Comparison of ENCODE assay signal across 10 mouse cellular contexts in genomic region chr7:137310876-137311275, GRCm38 (mm10). TPM values are rescaled to one million over a fixed set of nuclear protein-coding genes. Genes with fewer than 3 reads are reported as not detected.
DNase-seq lines count a peak whose midpoint lies in the region; ATAC-seq and TF ChIP-seq lines count a peak whose summit lies in the region.
"Had no signal": no experiment of that assay in that cellular context is flagged by ENCODE, and none has a peak within 500 bp of the region (broad histone marks: within the 10 kb centered on the region; RNA-seq: fewer than 3 reads in every experiment).

No protein-coding gene starts in this region.

- H3K4me1 ChIP-seq in forebrain, embryonic 10.5 days, result peaks cover 87% of the 10 kb centered on the region
- peaks cover 39% of the 10 kb centered on the region for H3K4me1 ChIP-seq in forebrain, embryonic 16.5 days (replicated peaks; ENCODE audit: control insufficient read depth, insufficient read depth, low read length)
- H3K4me1 ChIP-seq in hindbrain, embryonic 11.5 days (replicated peaks; ENCODE audit: control insufficient read depth, insufficient read depth, low read length), result peaks cover 17% of the 10 kb centered on the region; the same call in 1 of the 2 replicates
- H3K4me1 ChIP-seq in midbrain, embryonic 14.5 days (ENCODE audit: control insufficient read depth, insufficient read depth, low read length), result peaks cover 13% of the 10 kb centered on the region
- H3K4me1 ChIP-seq in thymus, adult 2 months (replicated peaks; ENCODE audit: control insufficient read depth, insufficient read depth, low read length), result peaks cover 20% of the 10 kb centered on the region

- H3K9me3 ChIP-seq in forebrain, embryonic 10.5 days, result no peaks in the 10 kb centered on the region
- no peaks in the 10 kb centered on the region; the same call in 1 of the 2 replicates for H3K9me3 ChIP-seq in forebrain, embryonic 16.5 days (ENCODE audit: control insufficient read depth, low read length)
- H3K9me3 ChIP-seq in hindbrain, embryonic 11.5 days (ENCODE audit: control insufficient read depth, low read length), result no peaks in the 10 kb centered on the region
- H3K9me3 ChIP-seq in midbrain, embryonic 14.5 days (ENCODE audit: control insufficient read depth, low read length), result no peaks in the 10 kb centered on the region

- WGBS in forebrain, embryonic 10.5 days, result 1% methylated on average over 11 of the region's 11 CpGs
- under 1% methylated on average over 11 of the region's 11 CpGs for WGBS in forebrain, embryonic 16.5 days
- WGBS in hindbrain, embryonic 11.5 days, result under 1% methylated on average over 11 of the region's 11 CpGs
- WGBS in midbrain, embryonic 14.5 days, result 2% methylated on average over 11 of the region's 11 CpGs
- WGBS in thymus, adult 2 months, result 2% methylated on average over 11 of the region's 11 CpGs

- no peak for ATAC-seq in forebrain, embryonic 16.5 days
- no peak for ATAC-seq in hindbrain, embryonic 11.5 days (ENCODE audit: low FRiP score)
- no peak for ATAC-seq in midbrain, embryonic 14.5 days (ENCODE audit: low FRiP score, low TSS enrichment)
- ATAC-seq: lung, postnatal 0 days had no signal

- peak overlapping the region; percentile 86 for H3K27ac ChIP-seq in forebrain, embryonic 10.5 days
- H3K27ac ChIP-seq in forebrain, embryonic 16.5 days (ENCODE audit: low read length), result no peak overlapping the region
- H3K27ac ChIP-seq in hindbrain, embryonic 11.5 days (ENCODE audit: low read depth, low read length), result peak overlapping the region; percentile 90
- peak overlapping the region; percentile 98 for H3K27ac ChIP-seq in midbrain, embryonic 14.5 days (replicated peaks; ENCODE audit: low read depth, low read length)
- H3K27ac ChIP-seq in thymus, adult 2 months (ENCODE audit: control insufficient read depth, insufficient read depth, low read length), result no peak overlapping the region
- H3K27ac ChIP-seq in left cerebral cortex, adult 2 months, result no peak overlapping the region

- H3K4me2 ChIP-seq in forebrain, embryonic 16.5 days (ENCODE audit: low read length), result no peak overlapping the region
- peak overlapping the region; percentile 91 for H3K4me2 ChIP-seq in hindbrain, embryonic 11.5 days (replicated peaks; ENCODE audit: low read depth, low read length)
- peak overlapping the region; percentile 84 for H3K4me2 ChIP-seq in midbrain, embryonic 14.5 days (ENCODE audit: low read length)

- intact Hi-C loops in left cerebral cortex, adult 2 months (cut with DNase I), result loop anchor here (5.0 kb wide), 1 partner anchor 1249 kb away; no protein-coding TSS in a partner anchor

- peaks cover 99% of the 10 kb centered on the region for H3K27me3 ChIP-seq in forebrain, embryonic 10.5 days (ENCODE audit: poor library complexity, severe bottlenecking)
- peaks cover 66% of the 10 kb centered on the region for H3K27me3 ChIP-seq in forebrain, embryonic 16.5 days (replicated peaks; ENCODE audit: control insufficient read depth, insufficient read depth, low read length)
- H3K27me3 ChIP-seq in hindbrain, embryonic 11.5 days (ENCODE audit: control insufficient read depth, insufficient read depth, low read length), result peaks cover 12% of the 10 kb centered on the region
- H3K27me3 ChIP-seq in midbrain, embryonic 14.5 days (ENCODE audit: control insufficient read depth, insufficient read depth, low read length), result peaks cover 10% of the 10 kb centered on the region; the same call in 1 of the 2 replicates
- peaks cover 47% of the 10 kb centered on the region for H3K27me3 ChIP-seq in thymus, adult 2 months (ENCODE audit: control insufficient read depth, insufficient read depth, low read length)

- TF ChIP-seq CTCF in thymus, adult 2 months (IDR thresholded peaks at IDR 0.05; ENCODE audit: borderline replicate concordance, control insufficient read depth, extremely low read depth, insufficient read depth, low read length, poor library complexity), result no peak
- no peak for TF ChIP-seq CTCF in left cerebral cortex, adult 2 months (IDR thresholded peaks at IDR 0.05)

- peak overlapping the region; percentile 65 for H3K4me3 ChIP-seq in forebrain, embryonic 10.5 days
- H3K4me3 ChIP-seq in forebrain, embryonic 16.5 days (replicated peaks; ENCODE audit: low read length), result no peak overlapping the region; the same call in 1 of the 2 replicates
- H3K4me3 ChIP-seq in hindbrain, embryonic 11.5 days (ENCODE audit: low read depth, low read length), result peak overlapping the region; percentile 91
- peak overlapping the region; percentile 66 for H3K4me3 ChIP-seq in midbrain, embryonic 14.5 days (replicated peaks; ENCODE audit: low read depth, low read length)
- H3K4me3 ChIP-seq in thymus, adult 2 months (ENCODE audit: control insufficient read depth, insufficient read depth, low read length), result no peak overlapping the region
- H3K4me3 ChIP-seq in left cerebral cortex, adult 2 months, result no peak overlapping the region

- peak; percentile 49 for DNase-seq in forebrain, embryonic 10.5 days (ENCODE audit: extremely low spot score, low spot score)
- DNase-seq in R1 (ENCODE audit: low read depth, low spot score), result peak; percentile 8
- DNase-seq in hindbrain, embryonic 11.5 days (ENCODE audit: low spot score), result no peak
- peak; percentile 39 for DNase-seq in midbrain, embryonic 14.5 days
- no peak for DNase-seq in thymus, adult 2 months
- DNase-seq in left cerebral cortex, adult 2 months (ENCODE audit: extremely low spot score in 1 of 2, low spot score in 2 of 2), result no peak
- DNase-seq in cerebellum, postnatal 4 days (ENCODE audit: low spot score in 2 of 2), result no peak
- DNase-seq: adrenal gland, adult 8-10 months had no signal

- TF ChIP-seq POLR2A in thymus, adult 2 months (IDR thresholded peaks at IDR 0.05; ENCODE audit: control insufficient read depth, extremely low read depth, insufficient read depth, low read length, poor library complexity), result no peak

- H3K9ac ChIP-seq in forebrain, embryonic 16.5 days (replicated peaks; ENCODE audit: low read depth, low read length), result no peak overlapping the region
- H3K9ac ChIP-seq in hindbrain, embryonic 11.5 days (ENCODE audit: low read depth, low read length), result peak overlapping the region; percentile 90
- H3K9ac ChIP-seq in midbrain, embryonic 14.5 days (replicated peaks; ENCODE audit: low read length), result peak overlapping the region; percentile 93

- no peaks in the 10 kb centered on the region for H3K36me3 ChIP-seq in forebrain, embryonic 10.5 days (replicated peaks)
- H3K36me3 ChIP-seq in forebrain, embryonic 16.5 days (ENCODE audit: control insufficient read depth, insufficient read depth), result no peaks in the 10 kb centered on the region
- no peaks in the 10 kb centered on the region for H3K36me3 ChIP-seq in hindbrain, embryonic 11.5 days (ENCODE audit: control insufficient read depth, insufficient read depth, low read length)
- H3K36me3 ChIP-seq in midbrain, embryonic 14.5 days (ENCODE audit: control insufficient read depth, insufficient read depth, low read length), result peaks cover 6% of the 10 kb centered on the region; the same call in 1 of the 2 replicates
- H3K36me3 ChIP-seq in thymus, adult 2 months (ENCODE audit: control insufficient read depth, insufficient read depth, low read length), result no peaks in the 10 kb centered on the region

RNA-seq across cellular contexts. Expression of gene Ebf3, which starts 3.4 kb away (rescaled TPM):
- 1.3 TPM in 2 replicates for polyA plus RNA-seq in forebrain, embryonic 10.5 days (2016; fragmentation: Nextera tagmentation; extraction: Ambion mirVana)
- 0.72 and 0.73 TPM in 2 replicates for polyA plus RNA-seq in forebrain, embryonic 16.5 days (2015; fragmentation: Nextera tagmentation; extraction: Ambion mirVana)
- 14.0 and 15.9 TPM in 2 replicates for polyA plus RNA-seq in hindbrain, embryonic 11.5 days (2014; fragmentation: Nextera tagmentation; extraction: Ambion mirVana)
- 34.0 and 43.4 TPM in 2 replicates for polyA plus RNA-seq in midbrain, embryonic 14.5 days (2014; fragmentation: Nextera tagmentation; extraction: Ambion mirVana)
- 1.7 and 2.1 TPM in 2 replicates for polyA plus RNA-seq in thymus, adult 2 months (2012; rRNA removed)
- under 1 TPM; 0.20 to 0.35 TPM for total RNA-seq in left cerebral cortex, adult 2 months (2021)
- polyA plus RNA-seq: lung, postnatal 0 days had no signal

Comparison
In these comparisons a context has a peak if more than half of its experiments do, and no peak if none do; other contexts are left out.
1. H3K27ac ChIP-seq: peak in forebrain, embryonic 10.5 days (single experiment), hindbrain, embryonic 11.5 days (single experiment) and midbrain, embryonic 14.5 days (single experiment); none in forebrain, embryonic 16.5 days (single experiment), thymus, adult 2 months (single experiment) and left cerebral cortex, adult 2 months (single experiment).
2. H3K4me3 ChIP-seq: peak in forebrain, embryonic 10.5 days (single experiment), hindbrain, embryonic 11.5 days (single experiment) and midbrain, embryonic 14.5 days (single experiment); none in forebrain, embryonic 16.5 days (single experiment), thymus, adult 2 months (single experiment) and left cerebral cortex, adult 2 months (single experiment).
3. DNase-seq: peak in forebrain, embryonic 10.5 days (single experiment), R1 (single experiment) and midbrain, embryonic 14.5 days (single experiment); none in hindbrain, embryonic 11.5 days (single experiment), thymus, adult 2 months (single experiment), left cerebral cortex, adult 2 months (0 of 2) and cerebellum, postnatal 4 days (0 of 2).